Mouse (Mus musculus) gastrocnemius, postnatal 25 days (tissue): ENCODE measurements around the gene Nudt9. TPM values are rescaled to one million over a fixed set of nuclear protein-coding genes. Genes with fewer than 3 reads are reported as not detected.
"Not testable (repeated sequence)": the region's sequence is repeated elsewhere in the genome, so short reads cannot be mapped to it uniquely, and the experiment has no call there.

Experiments
- DNase-seq: peaks from one replicate; pipeline ENCODE4 v3.0.0; 2022
- long read RNA-seq, 2 experiments: library from polyadenylated mRNA; stranded (forward); transcript quantifications; one replicate each; pipeline ENCODE4 v2.0.0; 2021
- total RNA-seq, 2 experiments: library from RNA; stranded (reverse); gene quantifications; 1 replicate in 1 of 2; 2 replicates in 1 of 2; pipeline ENCODE4 v1.2.3; 2021

The Nudt9 gene
- total RNA-seq = 10 to 100 TPM; 50.4 to 55.4 TPM
- long read RNA-seq, experiment 1, transcript Nudt9-201 (8 exons, 1,488 nt) = major isoform, 111 of 144 reads
- long read RNA-seq, experiment 1, partial matches to known transcripts = 14 of 144 reads
- long read RNA-seq, experiment 1, other reads (novel, unspliced or antisense) = 19 of 144 reads
- long read RNA-seq, experiment 2, transcript Nudt9-201 (8 exons, 1,488 nt) = major isoform, 107 of 123 reads
- long read RNA-seq, experiment 2, partial matches to known transcripts = 9 of 123 reads
- long read RNA-seq, experiment 2, other reads (novel, unspliced or antisense) = 7 of 123 reads

DNA sequence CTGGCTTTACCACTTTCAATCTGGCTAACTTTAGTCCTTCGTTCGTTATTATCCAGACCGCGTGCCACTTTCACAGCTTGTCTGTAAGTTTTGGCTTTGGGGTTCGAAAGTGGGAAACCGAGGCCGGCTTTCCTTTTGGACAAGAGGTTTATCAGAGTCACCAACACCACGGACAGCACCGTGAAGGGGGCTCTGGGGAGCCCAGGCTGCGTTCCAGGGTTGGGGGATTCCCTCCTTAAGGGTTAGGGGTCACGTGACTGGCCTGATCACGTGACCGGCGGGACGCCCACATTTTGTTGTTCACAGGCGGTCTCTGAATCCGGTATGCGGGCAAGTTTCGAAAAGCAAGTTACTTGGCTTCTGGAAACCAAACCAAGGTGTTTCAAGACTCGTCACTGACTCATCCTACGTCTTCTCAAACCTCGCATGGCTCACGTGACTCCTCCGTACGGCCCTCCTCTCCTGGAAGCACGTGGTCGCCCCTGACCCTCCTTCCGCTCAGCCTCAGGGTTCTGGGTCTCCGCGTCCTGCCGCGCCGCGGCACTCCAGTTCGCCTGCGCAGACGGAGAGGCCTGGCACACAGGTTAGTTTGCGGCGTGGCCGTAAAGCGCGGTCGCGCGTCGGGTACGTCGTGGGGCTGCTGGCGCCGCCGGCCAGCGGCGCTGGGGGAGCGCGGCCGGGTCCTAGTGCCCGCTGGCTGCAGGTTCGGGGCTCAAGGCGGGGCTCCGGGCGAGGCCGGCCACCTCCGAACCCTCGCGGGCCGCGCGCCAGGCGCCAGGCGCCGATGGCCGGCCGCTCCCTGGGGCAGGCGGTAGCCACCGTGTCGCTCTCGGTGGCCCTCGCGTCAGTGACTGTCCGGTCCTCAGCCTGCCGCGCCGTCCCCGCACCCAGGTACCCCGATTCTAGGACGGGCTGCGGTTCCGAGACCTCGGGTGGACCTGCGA lies at the start of gene Nudt9:
Nudt9 (plus strand) TSS at position 51 of the 944 bp plus-strand sequence.
- DNase-seq = peak; percentile 97

DNA sequence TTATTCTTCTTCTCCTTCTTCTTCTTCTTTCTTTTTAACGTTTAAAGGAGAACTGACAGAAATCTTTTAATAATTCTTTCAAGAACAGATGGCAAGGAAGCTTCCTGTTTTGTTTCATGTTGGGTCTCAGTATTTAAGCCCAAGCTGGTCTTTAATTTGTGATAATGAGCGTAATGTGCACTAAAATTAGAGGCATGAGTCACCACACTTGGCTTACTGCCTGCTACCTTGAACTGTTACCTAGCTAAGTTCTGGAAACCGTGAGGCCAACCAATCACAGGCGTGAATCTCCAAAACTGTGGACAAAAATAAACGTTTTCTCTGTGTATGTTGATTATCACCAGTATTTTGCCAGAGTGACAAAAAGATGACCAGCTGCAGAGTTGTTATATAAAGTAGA lies 47.4 kb upstream of the Nudt9 start:
- no peak for DNase-seq

DNA sequence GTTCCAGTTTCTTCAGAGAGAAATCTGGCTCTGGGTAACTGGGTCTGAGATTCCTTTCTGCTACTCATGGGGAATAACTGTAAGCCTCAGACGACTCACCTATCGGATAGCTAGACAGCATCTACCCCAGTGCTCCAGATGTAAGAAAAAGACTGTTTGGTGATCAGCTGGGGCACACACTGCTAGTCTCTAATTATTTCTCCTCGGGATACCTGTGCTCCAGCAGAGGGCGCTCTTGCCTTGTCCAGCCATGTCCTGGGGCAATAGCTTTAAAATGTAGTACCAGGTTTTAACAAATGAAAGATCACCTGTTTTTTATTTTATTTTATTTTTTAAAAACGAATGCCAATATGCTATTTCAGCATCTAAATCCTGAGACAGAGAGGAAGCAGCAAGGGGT lies 46.4 kb upstream of the Nudt9 start:
- peak; percentile 44 for DNase-seq

DNA sequence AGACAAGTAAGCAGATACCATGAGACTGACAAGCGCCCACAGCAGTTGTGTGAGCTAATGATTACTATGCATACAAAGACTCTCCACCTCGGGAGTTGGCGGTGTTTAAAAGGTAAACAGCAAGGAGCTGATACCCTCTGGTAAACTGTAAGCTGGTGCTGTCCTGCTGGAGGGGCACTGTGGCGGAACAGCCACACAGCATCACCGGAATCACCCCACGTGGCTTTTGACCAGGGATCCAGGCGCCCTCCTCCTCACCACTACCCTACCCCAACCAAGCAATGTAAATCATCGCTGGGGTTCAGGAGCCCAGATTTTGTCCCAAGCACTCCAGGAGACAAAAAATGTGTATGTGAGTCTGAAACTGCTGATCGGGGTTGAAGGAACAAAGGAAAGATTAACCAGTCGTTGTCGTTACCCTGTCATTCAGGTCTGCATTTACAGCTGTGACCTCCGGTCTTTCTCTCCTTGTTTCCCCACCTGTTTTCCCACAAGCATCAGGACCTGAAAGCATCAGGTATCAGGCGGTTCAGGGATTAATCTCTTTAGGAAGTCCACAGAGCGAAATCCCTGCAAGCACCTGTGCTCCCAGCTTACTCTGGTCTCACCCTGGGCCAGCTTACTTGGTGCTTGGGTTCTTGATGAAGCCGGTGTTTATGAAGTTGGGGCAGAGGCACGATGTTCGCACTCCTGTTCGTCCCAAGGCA lies 43.4 kb upstream of the Nudt9 start:
- DNase-seq = no peak

DNA sequence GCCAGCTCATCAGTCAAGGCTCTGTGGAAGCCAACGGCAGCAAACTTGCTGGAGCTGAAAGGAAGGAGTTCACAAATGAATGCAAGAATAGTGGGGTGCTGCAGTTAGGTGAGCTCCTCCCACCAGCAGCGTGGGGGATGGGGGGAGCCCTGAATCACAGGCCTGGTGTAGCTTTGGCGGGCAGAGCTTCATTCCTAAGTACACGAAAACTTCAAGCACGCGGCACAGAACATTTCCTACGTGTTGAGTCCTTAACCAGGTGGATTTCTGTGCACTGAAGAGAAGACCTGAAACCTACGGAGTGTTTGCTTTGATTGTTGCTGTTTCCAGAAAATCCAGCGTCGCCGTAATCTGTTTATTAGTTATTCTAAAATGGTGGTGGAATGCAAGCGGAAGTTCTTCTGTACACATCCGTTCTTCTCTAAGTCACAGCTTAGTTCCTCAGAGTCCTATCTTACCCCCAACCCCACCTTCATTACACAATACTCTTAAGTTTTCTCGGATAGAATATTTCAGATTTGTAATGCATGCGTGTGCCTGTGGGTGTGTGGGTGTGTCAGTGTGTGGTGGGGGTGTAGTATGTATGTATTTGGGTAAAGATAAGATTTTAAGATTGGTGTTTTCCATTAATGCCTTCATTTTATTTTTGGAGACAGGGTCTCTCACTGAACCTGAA lies 42.7 kb upstream of the Nudt9 start:
- DNase-seq = no peak

DNA sequence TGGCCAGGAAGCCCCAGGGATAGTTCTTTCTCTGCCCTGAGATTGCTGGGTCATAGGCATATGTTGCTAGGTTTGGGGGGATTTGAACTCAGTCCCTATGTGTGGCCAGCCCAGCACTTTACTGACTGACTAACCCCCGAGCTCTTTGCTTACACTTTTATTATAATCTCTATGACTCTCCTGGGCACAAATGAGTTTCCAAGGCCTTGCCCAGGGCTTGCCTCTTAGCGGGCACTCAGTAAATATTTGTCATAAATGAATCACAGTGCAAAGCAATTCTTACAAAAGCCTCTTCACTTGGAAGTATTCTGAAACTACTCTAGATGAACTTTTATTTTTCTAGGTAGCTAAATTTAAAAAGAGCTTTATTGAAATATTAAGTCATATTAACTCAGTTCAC lies 42.2 kb upstream of the Nudt9 start:
- DNase-seq = no peak

DNA sequence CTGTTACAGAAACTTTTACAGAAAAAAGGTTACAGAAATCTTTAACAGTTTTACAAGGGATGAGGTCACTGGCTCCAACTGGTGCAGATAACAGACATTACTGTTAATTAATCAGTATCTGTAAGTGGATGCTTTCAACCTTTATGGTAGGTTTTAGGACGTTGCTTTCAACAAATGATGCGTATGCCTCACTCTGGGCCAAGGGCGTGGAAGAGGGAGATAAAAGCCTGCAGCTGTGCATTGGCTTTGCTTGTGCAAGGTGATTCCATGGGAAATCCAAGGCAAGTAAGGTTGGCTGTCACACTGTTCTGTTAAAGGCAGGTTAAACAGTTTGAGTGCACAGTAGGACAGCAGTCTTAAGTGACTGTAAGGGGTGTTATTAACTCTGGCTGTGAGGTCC lies 39.3 kb upstream of the Nudt9 start:
- no peak for DNase-seq

DNA sequence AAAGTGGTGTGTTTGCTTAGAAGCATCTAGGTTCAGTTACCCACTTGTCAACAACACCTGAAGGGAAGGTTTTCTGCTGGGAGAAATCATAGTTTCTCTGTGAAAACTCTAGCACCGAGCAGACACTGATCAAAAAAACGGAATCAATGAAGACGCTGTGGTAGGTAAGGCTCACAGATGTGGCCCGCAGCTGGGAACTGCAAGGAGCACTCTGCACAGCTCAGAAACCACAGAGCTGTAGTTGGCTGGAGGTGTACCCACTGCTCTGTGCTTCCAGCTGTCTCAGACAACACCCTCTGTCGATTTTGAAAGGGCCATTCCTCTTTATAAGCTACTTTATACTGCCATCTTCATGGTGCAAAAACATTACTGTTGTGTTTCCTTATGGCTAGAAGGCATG lies 38.3 kb upstream of the Nudt9 start:
- no peak for DNase-seq

DNA sequence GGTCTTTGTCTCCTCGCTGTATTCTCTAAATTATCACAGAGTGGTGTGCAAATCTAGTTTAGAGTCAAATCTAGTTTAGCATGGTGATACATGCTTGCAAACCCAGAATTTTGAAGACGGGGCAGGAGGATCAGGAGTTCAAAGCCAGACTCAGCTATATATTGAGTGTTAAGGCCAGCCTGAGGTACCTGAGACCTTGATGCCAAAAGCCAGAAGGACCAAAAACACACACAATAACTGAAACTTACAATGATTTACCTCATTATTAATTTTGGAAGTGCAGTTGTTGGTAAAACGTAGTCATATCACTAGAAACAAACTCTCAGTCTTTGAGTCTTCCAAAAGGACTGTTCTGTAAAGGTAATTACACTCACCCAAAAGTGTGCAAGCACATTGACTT lies 36.7 kb upstream of the Nudt9 start:
- no peak for DNase-seq

DNA sequence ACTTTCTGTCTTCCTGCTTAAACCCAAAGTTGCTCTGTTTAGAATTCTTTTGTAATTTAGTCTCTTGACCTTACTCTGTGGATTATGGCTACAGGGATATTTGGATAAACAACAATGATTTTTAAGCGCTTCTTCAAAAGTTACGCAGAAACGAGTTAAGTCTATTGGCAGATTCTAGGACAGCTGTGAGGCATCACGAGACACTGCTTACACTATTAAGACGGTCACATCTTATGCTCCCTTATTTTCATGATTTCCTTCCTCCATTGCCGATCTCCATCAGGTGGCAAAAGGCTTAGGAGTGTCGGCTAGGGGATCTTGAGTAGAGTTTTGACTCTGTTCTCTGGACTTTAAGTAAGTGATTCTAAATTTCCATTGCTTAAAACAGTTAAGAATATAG lies 35.8 kb upstream of the Nudt9 start:
- no peak for DNase-seq

DNA sequence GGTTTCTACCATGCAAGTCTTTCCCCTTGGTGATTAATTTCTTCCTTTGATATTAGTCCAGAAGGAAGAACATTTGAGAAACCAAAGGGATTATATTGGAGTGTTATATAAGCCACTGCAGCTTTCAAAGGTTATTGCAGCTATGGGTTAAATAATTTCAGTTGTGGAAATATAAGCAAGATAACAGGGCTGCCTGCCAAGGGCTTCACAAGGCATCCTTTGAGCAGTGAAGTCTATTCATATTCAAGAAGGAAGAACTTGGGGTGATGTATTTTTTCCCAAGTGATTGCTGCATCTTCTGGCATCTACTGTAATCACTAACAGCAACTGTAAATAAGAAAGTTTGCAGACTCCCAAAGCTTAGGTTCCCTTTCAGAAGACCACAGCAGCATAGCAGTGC lies 34.7 kb upstream of the Nudt9 start:
- no peak for DNase-seq

DNA sequence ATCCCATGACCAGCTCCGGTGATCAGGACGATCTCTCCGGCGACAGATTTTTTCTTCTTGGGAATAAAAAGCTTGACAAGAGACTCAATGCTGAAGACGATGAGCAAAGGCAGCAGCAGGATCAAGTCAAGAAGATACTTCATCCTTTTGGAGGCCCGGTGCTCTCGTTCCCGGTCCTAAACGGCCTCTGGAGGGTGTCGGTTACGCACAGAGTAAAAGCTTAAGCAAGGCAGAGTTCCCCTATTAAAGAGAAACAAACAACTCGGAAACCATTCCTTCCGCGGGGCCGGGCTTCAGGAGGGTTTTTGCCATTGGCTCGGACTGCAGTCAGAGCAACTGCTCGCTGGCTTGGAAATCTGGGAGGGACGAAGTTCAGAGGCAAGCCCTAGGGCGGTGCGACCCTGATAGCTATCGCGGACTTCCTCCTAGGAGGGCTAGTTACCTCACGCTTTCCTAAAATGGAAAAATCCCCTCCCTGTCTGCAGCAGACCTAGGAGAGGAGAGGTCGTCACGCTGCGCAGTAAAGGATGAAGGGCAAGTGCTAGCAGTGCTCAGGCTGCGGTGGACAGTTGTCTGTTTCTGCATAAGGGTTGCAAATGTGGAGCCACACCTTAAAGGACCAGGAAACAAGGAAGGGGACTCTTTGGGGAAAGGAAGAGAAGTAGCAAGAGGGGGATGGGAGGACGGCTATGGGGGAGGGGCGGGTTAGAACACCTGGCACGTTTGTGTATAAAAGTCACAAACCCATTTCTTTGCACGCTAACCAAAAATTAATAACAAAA lies 24.3 kb upstream of the Nudt9 start, which contains the start of gene Hsd17b11:
Hsd17b11 (minus strand) TSS at position 323 of the 782 bp plus-strand sequence.
- DNase-seq = peak; percentile 87

DNA sequence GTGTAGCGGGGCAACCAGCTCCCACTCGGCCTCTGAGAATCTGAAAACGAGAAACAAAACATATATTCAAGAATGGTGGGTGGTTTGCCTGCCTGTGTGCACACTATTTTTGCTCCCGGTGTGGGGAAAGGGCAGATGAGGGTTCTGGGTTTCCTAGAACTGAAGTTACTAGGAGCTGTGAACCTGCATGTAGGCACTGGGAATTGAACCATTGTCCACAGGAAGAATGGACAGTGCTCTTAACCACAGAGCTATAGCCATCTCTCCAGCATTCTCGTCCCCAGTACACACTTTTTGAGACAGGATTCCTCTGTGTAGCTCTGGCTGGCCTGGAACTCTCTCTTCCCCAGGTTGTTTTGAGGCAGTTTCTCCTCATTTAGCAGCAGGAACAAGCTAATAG lies 23.5 kb upstream of the Nudt9 start:
- DNase-seq = no peak

DNA sequence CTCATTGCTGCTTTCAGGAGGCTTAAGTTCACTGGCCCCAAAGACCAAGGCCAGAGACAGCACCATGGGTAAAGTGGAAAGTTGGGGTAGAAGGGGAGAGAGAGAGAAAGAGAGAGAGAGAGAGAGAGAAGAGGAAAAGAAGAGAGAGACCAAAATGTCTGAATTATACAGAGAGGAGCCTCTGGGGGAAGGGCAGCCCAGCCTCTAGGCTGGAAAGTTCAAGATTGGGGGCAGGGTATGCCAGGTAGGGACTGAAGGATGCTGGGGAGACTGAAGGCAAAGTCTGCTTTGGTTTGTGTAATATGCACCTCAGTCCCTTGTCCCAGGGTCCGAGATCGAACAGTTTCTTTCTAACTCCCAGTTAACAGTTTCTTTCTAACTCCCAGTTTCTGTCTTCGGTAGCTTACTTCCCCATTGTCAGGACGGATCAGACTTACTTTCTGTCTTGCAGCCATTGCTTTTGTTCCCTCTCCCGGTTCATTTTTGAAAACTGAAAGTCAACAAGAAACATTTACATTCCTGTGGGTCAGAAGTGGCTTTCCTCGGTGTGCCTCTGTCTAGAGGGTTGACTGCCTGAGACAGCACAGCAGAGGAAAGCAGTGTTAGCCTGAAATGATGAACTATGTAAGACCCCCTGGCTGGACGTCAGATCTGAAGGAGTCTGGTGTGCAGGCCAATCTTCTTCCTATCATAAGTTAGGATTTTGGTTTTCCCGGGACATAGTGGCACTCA lies 22.7 kb upstream of the Nudt9 start:
- DNase-seq = no peak

DNA sequence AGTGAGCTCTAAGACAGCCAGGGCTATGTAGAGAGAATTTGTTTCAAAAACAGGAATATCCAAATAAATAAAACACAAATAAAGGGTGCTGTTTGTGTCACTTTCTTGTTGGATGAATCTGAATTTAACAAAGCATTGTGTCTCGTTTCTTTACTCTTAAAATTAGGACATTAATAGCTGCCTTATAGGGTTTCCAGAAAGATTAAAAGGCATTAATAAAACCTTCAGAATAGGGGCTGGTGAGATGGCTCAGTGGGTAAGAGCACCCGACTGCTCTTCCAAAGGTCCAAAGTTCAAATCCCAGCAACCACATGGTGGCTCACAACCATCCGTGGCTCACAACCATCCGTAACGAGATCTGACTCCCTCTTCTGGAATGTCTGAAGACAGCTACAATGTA lies 21.9 kb upstream of the Nudt9 start:
- DNase-seq = not testable (repeated sequence)

DNA sequence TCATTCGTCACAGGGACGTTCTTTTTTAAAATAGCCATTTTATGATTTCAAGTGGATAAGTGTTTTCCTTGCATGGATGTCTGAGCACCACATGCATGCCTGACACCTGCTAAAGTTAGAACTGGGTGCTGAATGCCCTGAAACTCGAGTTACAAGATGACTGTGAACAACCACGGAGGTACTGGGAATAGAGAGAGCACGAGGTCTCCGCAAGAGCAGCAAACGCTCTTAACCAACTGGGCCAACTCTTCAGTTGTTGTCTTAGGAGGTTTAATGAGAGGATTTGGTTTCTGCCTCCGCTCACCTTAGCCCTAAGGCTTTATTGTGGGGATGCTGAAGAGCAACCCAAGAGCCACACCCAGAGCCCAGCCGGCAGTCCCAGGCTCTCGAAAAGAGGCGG lies 21.3 kb upstream of the Nudt9 start:
- no peak for DNase-seq

DNA sequence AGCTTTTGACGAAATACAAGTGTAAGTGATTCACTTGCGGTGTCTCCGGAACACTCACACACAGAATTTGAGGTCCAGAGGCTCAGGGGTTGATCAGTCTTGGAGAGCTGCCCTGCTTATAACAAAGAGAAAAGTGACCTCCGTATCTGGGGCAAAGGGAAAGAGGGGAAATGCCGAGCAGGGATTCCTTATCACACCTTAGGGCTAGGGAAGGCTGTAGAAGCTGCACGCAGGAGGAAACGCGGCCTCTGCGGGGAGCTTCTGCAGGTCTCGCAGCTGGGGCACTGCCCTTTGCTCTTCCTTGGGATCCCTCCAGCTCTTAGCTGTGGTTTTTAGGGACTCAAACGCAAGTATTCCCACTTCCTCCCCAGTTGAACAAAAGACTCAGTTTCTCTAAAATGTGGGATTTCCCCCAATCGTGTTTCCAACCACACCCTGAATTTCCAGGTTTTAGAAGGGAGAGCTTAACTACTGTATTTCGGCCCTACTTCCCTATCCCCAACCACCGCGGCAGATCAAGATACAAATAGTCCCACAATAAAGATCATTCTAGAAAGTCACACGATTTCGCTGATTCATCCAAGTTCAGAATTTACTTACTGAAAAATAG lies 20.8 kb upstream of the Nudt9 start:
- DNase-seq = no peak

DNA sequence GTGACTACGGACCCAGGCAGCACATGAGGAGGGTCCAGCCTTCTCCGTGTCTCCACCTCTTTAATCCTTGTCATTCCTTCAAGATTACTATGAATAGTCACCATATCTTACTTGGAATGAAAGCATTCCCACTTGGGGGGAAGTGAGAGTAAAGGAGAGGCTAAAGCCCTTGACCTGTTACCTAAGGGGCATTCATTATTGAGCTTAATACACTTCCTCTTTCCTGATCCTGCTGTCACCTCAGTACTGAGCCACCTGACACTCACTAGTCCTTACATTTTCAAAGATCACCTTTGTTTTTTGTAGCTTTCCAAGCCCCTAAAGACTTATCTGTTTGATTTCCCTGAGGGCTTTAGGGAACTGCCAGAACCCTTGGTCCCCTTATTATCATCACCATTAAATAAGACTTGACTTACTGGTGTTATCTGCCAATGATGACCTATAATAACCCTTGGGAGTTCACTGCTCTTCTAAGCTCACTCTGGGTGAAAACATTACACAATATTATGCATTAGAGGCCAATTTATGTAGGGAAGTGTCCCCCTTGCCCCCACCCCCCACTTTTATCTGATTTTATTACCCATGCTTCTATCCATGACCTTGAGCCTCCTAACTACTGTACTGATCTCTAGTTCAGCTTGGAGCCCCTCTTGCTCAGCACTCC lies 13.5 kb upstream of the Nudt9 start:
- no peak for DNase-seq

DNA sequence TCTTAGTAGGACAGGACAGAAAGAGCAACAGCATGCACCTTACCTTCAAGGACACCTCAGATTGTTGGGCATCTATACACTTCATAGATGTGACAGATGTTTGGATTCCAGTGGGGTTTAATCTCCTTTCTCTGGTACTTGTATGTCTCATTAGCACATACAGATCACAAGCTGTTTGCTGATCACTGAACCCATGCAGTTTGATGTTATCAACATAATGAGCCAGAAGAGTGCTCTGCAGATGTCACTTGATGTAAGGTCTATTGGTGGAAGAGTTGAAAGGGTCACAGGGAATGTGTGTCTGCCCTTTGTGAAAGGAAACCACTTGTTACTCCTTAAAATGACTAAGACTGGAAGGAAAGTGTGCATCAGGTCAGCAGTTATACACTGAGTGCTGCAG lies 11.0 kb upstream of the Nudt9 start:
- DNase-seq = no peak

DNA sequence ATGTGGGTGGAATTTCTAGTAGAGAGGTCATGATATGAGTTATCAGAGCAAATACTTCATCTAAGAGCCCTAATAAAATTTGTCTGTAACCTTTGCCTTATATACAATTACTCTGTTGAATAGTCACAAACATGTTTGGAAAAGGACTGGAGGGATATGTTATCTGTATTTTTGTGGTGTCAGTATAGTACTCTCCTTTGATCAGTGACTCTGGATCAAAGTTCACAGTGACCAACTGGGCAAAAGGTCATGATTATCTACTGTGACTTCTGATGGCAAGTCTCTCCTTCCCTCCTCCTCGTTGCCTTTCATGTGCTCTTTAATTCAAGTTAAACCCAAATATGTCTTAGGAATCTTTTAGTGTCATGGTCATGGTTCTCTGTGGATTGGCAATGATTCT lies 10.3 kb upstream of the Nudt9 start:
- no peak for DNase-seq
